In the genomic region with DNA sequence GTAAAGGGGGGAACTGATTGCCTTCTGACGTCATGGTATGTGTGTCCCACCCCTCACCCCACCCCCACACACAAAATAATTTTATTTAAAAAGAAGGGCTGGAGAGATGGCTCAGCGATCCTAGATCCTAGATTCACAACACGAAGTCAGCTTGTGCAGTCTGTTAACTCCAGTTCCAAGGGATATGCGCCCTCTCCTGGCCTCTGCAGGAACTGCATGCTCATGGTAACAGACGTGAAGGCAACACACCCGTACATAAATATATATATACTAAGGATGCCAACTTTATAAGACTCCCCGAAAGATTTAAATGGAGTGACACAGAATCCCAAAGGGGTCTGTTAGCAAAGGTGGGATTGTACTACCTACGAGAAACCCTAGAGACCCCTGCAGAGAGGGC, we compare ENCODE assay signal across 9 mouse cellular contexts. TPM values are rescaled to one million over a fixed set of nuclear protein-coding genes. Genes with fewer than 3 reads are reported as not detected.
A peak's percentile ranks its signal among the peaks of the same experiment; 100 is the strongest.
DNase-seq lines count a peak whose midpoint lies in the region; ATAC-seq and TF ChIP-seq lines count a peak whose summit lies in the region.
"Had no signal": no experiment of that assay in that cellular context is flagged by ENCODE, and none has a peak within 500 bp of the region (broad histone marks: within the 10 kb centered on the region; RNA-seq: fewer than 3 reads in every experiment).

No protein-coding gene starts in this region.

- H3K9me3 ChIP-seq in forebrain, embryonic 11.5 days (ENCODE audit: control insufficient read depth, low read length): no peaks in the 10 kb centered on the region
- H3K9me3 ChIP-seq in forebrain, embryonic 15.5 days: no peaks in the 10 kb centered on the region
- H3K9me3 ChIP-seq: limb, embryonic 13.5 days had no signal

- peak; percentile 91 for DNase-seq in forebrain, embryonic 11.5 days (ENCODE audit: low spot score)
- peak; percentile 73 for DNase-seq in A20 (ENCODE audit: low read depth, low spot score)
- peak; percentile 80 for DNase-seq in adrenal gland, postnatal 25 days
- DNase-seq in layer of hippocampus, postnatal 25 days (ENCODE audit: extremely low spot score in 1 of 2, low spot score in 1 of 2): peak; percentile 34 to 86
- peak; percentile 84 for DNase-seq in mesoderm, embryonic 11.5 days (ENCODE audit: low read depth, low spot score)

- H3K27me3 ChIP-seq in forebrain, embryonic 11.5 days (ENCODE audit: control insufficient read depth, insufficient read depth, low read length): no peaks in the 10 kb centered on the region; the same call in 1 of the 2 replicates
- no peaks in the 10 kb centered on the region for H3K27me3 ChIP-seq in forebrain, embryonic 15.5 days
- no peaks in the 10 kb centered on the region for H3K27me3 ChIP-seq in testis, adult 2 months (ENCODE audit: control insufficient read depth, insufficient read depth, low read length)

- H3K4me3 ChIP-seq in forebrain, embryonic 11.5 days (ENCODE audit: low read depth, low read length): no peak overlapping the region
- H3K4me3 ChIP-seq in forebrain, embryonic 15.5 days: no peak overlapping the region
- no peak overlapping the region for H3K4me3 ChIP-seq in embryonic fibroblast, embryonic 13.5 days (ENCODE audit: insufficient read depth, low read length)
- peak overlapping the region; percentile 80 for H3K4me3 ChIP-seq in testis, adult 2 months (ENCODE audit: control insufficient read depth, low read depth, low read length)
- H3K4me3 ChIP-seq: limb, embryonic 13.5 days had no signal

- H3K36me3 ChIP-seq in forebrain, embryonic 11.5 days (ENCODE audit: control insufficient read depth, insufficient read depth, low read length): no peaks in the 10 kb centered on the region
- no peaks in the 10 kb centered on the region for H3K36me3 ChIP-seq in forebrain, embryonic 15.5 days
- H3K36me3 ChIP-seq in testis, adult 2 months (ENCODE audit: control insufficient read depth, insufficient read depth, low read length): no peaks in the 10 kb centered on the region
- H3K36me3 ChIP-seq: limb, embryonic 13.5 days had no signal

- TF ChIP-seq CTCF in embryonic fibroblast, embryonic 13.5 days (IDR thresholded peaks at IDR 0.05; ENCODE audit: borderline replicate concordance, insufficient read depth, low read length): peak; percentile 85
- peak; percentile 89; the same call in 1 of the 2 replicates for TF ChIP-seq CTCF in testis, adult 2 months (IDR thresholded peaks at IDR 0.05; ENCODE audit: control insufficient read depth, insufficient read depth, insufficient replicate concordance, low read depth, low read length)

- WGBS in forebrain, embryonic 11.5 days: 26% methylated on average over 8 of the region's 8 CpGs
- WGBS in forebrain, embryonic 15.5 days: 26% methylated on average over 8 of the region's 8 CpGs

- no peak overlapping the region for H3K27ac ChIP-seq in forebrain, embryonic 11.5 days (ENCODE audit: low read depth, low read length)
- H3K27ac ChIP-seq in forebrain, embryonic 15.5 days (replicated peaks): no peak overlapping the region
- H3K27ac ChIP-seq in embryonic fibroblast, embryonic 13.5 days (ENCODE audit: insufficient read depth, low read length): no peak overlapping the region
- H3K27ac ChIP-seq in testis, adult 2 months (ENCODE audit: control insufficient read depth, insufficient read depth, low read depth, low read length): no peak overlapping the region
- H3K27ac ChIP-seq: limb, embryonic 13.5 days had no signal

- ATAC-seq in forebrain, embryonic 11.5 days (replicated peaks; ENCODE audit: low FRiP score): peak; percentile 28; the same call in 1 of the 2 replicates
- ATAC-seq in forebrain, embryonic 15.5 days (replicated peaks): no peak

- no peak overlapping the region for H3K4me2 ChIP-seq in forebrain, embryonic 11.5 days (ENCODE audit: low read depth, low read length, severe bottlenecking)
- no peak overlapping the region for H3K4me2 ChIP-seq in forebrain, embryonic 15.5 days (replicated peaks)
- H3K4me2 ChIP-seq: limb, embryonic 13.5 days had no signal

- H3K9ac ChIP-seq in forebrain, embryonic 11.5 days (ENCODE audit: low read length): no peak overlapping the region
- H3K9ac ChIP-seq in forebrain, embryonic 15.5 days (replicated peaks): no peak overlapping the region
- H3K9ac ChIP-seq: limb, embryonic 13.5 days had no signal

- no peak for TF ChIP-seq POLR2A in embryonic fibroblast, embryonic 13.5 days (IDR thresholded peaks at IDR 0.05; ENCODE audit: low read depth, low read length)
- no peak for TF ChIP-seq POLR2A in testis, adult 2 months (IDR thresholded peaks at IDR 0.05; ENCODE audit: control insufficient read depth, low read depth, low read length)

- H3K4me1 ChIP-seq in forebrain, embryonic 11.5 days (replicated peaks; ENCODE audit: control insufficient read depth, insufficient read depth, low read length): no peaks in the 10 kb centered on the region
- H3K4me1 ChIP-seq in forebrain, embryonic 15.5 days: no peaks in the 10 kb centered on the region
- no peaks in the 10 kb centered on the region for H3K4me1 ChIP-seq in embryonic fibroblast, embryonic 13.5 days (ENCODE audit: control insufficient read depth, insufficient read depth, low read length)
- H3K4me1 ChIP-seq in testis, adult 2 months (ENCODE audit: control insufficient read depth, insufficient read depth, low read length): peaks cover 4% of the 10 kb centered on the region
- H3K4me1 ChIP-seq: limb, embryonic 13.5 days had no signal

RNA-seq across cellular contexts. Expression of a gene that starts 39.4 kb away (rescaled TPM):
- polyA plus RNA-seq in forebrain, embryonic 11.5 days (2014; fragmentation: Nextera tagmentation; extraction: Ambion mirVana): 0.17 and 0.53 TPM in 2 replicates
- 0.56 and 0.88 TPM in 2 replicates for polyA plus RNA-seq in forebrain, embryonic 15.5 days (2015; fragmentation: Nextera tagmentation; extraction: Ambion mirVana)
- total RNA-seq in adrenal gland, postnatal 25 days (2021): 1.2 and 1.3 TPM in 2 replicates
- polyA plus RNA-seq in embryonic fibroblast, embryonic 13.5 days (2011; ENCODE audit: insufficient read length, low read depth, missing spikeins): 1.1 and 2.0 TPM in 2 replicates
- total RNA-seq in layer of hippocampus, postnatal 25 days (2021): 1 to 10 TPM in 1 of 2 experiments, under 1 TPM in 1; 0.75 to 1.3 TPM
- polyA plus RNA-seq in testis, adult 2 months (2012; rRNA removed): 0.93 and 1.9 TPM in 2 replicates

RNA-seq across cellular contexts. Expression of a gene that starts 51.0 kb away (rescaled TPM):
- 8.7 and 9.4 TPM in 2 replicates for polyA plus RNA-seq in forebrain, embryonic 11.5 days (2014; fragmentation: Nextera tagmentation; extraction: Ambion mirVana)
- 5.2 and 5.6 TPM in 2 replicates for polyA plus RNA-seq in forebrain, embryonic 15.5 days (2015; fragmentation: Nextera tagmentation; extraction: Ambion mirVana)
- total RNA-seq in adrenal gland, postnatal 25 days (2021): 26.9 and 39.8 TPM in 2 replicates
- polyA plus RNA-seq in embryonic fibroblast, embryonic 13.5 days (2011; ENCODE audit: insufficient read length, low read depth, missing spikeins): 0.18 TPM in 1 of 2 replicates, not detected in the other
- total RNA-seq in layer of hippocampus, postnatal 25 days (2021): 1 to 10 TPM; 5.1 to 6.6 TPM
- 22.5 and 23.4 TPM in 2 replicates for polyA plus RNA-seq in testis, adult 2 months (2012; rRNA removed)
